Mouse (Mus musculus) small intestine, adult 2 months (tissue): ENCODE measurements around the gene Cpne6.

Source experiments
- CTCF ChIP-seq: fragments of 200-500 bp; IDR thresholded peaks from 2 replicates; pipeline ENCODE4 v1.5.1; 2012; ENCODE audit warnings: low read depth, mild to moderate bottlenecking, control low read depth, inconsistent platforms, low read length, moderate library complexity, mixed read lengths; ENCODE audit not compliant: insufficient replicate concordance, insufficient read length; ENCODE audit errors: extremely low read depth
- POLR2A ChIP-seq: fragments of 200-500 bp; IDR thresholded peaks from 2 replicates; pipeline ENCODE4 v1.6.1; 2012; ENCODE audit warnings: low read depth, mild to moderate bottlenecking, control low read depth, inconsistent platforms, low read length, moderate library complexity

GRCm38 (mm10) chr14:55540787-55541321, 30.6 kb downstream of the Cpne6 start:
- TF ChIP-seq CTCF, result no peak
- TF ChIP-seq POLR2A, result no peak
